Mouse (Mus musculus) forebrain, postnatal 0 days (tissue): Measurements from ENCODE around the gene Stt3b. TPM values are rescaled to one million over a fixed set of nuclear protein-coding genes. Genes with fewer than 3 reads are reported as not detected.

Experiments
- ATAC-seq: fragments of 200-750 bp; cut with Nextera tagmentation; 2 replicates; pipeline ENCODE4 v1.8.0; 2017; ENCODE audit warnings: mild to moderate bottlenecking, moderate library complexity
- DNase-seq: peaks from one replicate; pipeline ENCODE4 v3.0.0-alpha.2; 2015
- H3K27ac ChIP-seq: fragments of 300-500 bp; sonication (generic); 2 replicates; pipeline ENCODE4 v1.5.1; 2014; ENCODE audit warnings: low read depth, mild to moderate bottlenecking, antibody characterized with exemption, low read length, moderate library complexity, mixed read lengths
- H3K27me3 ChIP-seq: fragments of 300-500 bp; sonication (generic); 2 replicates; pipeline ENCODE4 v1.6.1; 2014; ENCODE audit warnings: mild to moderate bottlenecking, low read length, mixed read lengths; ENCODE audit not compliant: insufficient read depth
- H3K36me3 ChIP-seq: fragments of 300-500 bp; sonication (generic); 2 replicates; pipeline ENCODE4 v1.6.1; 2014; ENCODE audit warnings: mild to moderate bottlenecking, moderate library complexity; ENCODE audit not compliant: insufficient read depth
- H3K4me1 ChIP-seq: fragments of 300-500 bp; sonication (generic); 2 replicates; pipeline ENCODE4 v1.6.1; 2014; ENCODE audit warnings: antibody characterized with exemption; ENCODE audit not compliant: insufficient read depth
- H3K4me2 ChIP-seq: fragments of 300-500 bp; sonication (generic); 2 replicates; pipeline ENCODE4 v1.6.1; 2014; ENCODE audit warnings: low read depth, mild to moderate bottlenecking, moderate library complexity
- H3K4me3 ChIP-seq: fragments of 300-500 bp; sonication (generic); 2 replicates; pipeline ENCODE4 v1.5.1; 2014; ENCODE audit warnings: low read depth, low read length, mixed read lengths
- H3K9ac ChIP-seq: fragments of 300-500 bp; sonication (generic); 2 replicates; pipeline ENCODE4 v1.6.1; 2014; ENCODE audit warnings: mild to moderate bottlenecking
- H3K9me3 ChIP-seq: fragments of 300-500 bp; sonication (generic); 2 replicates; pipeline ENCODE4 v1.6.1; 2016; ENCODE audit warnings: low read length
- CTCF ChIP-seq: sonication (generic); IDR thresholded peaks from 2 replicates; pipeline ENCODE4 v1.5.1; 2016; ENCODE audit warnings: antibody characterized with exemption, control low read depth, low read depth
- WGBS: fragments of 180-500 bp; shearing (Covaris S2); extraction: QIAGEN DNeasy Blood & Tissue Kit; methylation state at CpG from one replicate; pipeline ENCODE4 v1.1.7; 2014; 5-methylcytosine and 5-hydroxymethylcytosine counted together
- polyA plus RNA-seq: library from polyadenylated mRNA; unstranded; fragments of >200 nt; fragmentation: Nextera tagmentation; extraction: Ambion mirVana; gene quantifications from 2 replicates; pipeline ENCODE4 v1.2.1, GENCODE M21; 2015
- total RNA-seq: library from RNA; depleted of rRNA; stranded (reverse); fragments of >200 nt; gene quantifications from 2 replicates; pipeline ENCODE4 v1.2.3, GENCODE M21; 2014

The Stt3b gene
- total and polyA plus RNA-seq, 2 experiments from 2014 or later = 53.5 to 73.3 TPM

DNA sequence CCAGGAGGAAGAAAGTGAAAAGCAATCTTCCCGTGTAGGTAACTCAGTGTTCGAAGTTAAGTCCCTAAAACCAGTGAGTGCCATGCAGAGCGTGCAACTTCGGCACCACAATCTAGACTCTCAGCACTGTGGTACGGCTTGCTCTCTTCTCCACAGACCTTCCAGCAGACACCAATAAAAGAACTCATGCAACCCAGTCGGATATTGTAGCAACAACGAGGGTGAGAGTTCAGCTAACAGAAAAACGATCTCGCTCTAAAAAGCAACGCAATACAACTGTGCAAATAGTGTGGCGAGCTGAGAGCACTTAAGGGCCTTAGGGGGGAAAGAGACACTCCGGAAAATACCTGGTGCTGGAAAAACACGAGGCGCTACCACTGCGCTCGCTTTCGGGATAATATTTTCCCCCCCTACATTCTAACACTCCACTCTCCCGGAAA is 1.3 kb downstream of the Stt3b start:
- H3K36me3 ChIP-seq = no peaks in the 10 kb centered on the region
- WGBS = 1% methylated on average over 18 of the region's 18 CpGs
- DNase-seq (peak; percentile 48), ATAC-seq (no peak)
- H3K27ac ChIP-seq = peak overlapping the region; percentile 99
- H3K4me3 ChIP-seq = peak overlapping the region; percentile 96
- peaks cover 14% of the 10 kb centered on the region for H3K4me1 ChIP-seq
- peak overlapping the region; percentile 94 for H3K9ac ChIP-seq
- no peak for TF ChIP-seq CTCF
- peak overlapping the region; percentile 67 for H3K4me2 ChIP-seq
- H3K27me3 ChIP-seq = no peaks in the 10 kb centered on the region
- H3K9me3 ChIP-seq = no peaks in the 10 kb centered on the region

GRCm38 (mm10) chr9:115308401-115308800 is 1.8 kb downstream of the Stt3b start:
- WGBS = 5% methylated on average over 4 of the region's 4 CpGs
- no peaks in the 10 kb centered on the region for H3K9me3 ChIP-seq
- no peaks in the 10 kb centered on the region for H3K36me3 ChIP-seq
- H3K27me3 ChIP-seq = no peaks in the 10 kb centered on the region
- H3K4me1 ChIP-seq = peaks cover 14% of the 10 kb centered on the region
- DNase-seq = no peak
- peak overlapping the region; percentile 94 for H3K9ac ChIP-seq
- no peak for ATAC-seq
- TF ChIP-seq CTCF = no peak
- H3K4me3 ChIP-seq = peak overlapping the region; percentile 96
- peak overlapping the region; percentile 67 for H3K4me2 ChIP-seq
- no peak overlapping the region for H3K27ac ChIP-seq

DNA sequence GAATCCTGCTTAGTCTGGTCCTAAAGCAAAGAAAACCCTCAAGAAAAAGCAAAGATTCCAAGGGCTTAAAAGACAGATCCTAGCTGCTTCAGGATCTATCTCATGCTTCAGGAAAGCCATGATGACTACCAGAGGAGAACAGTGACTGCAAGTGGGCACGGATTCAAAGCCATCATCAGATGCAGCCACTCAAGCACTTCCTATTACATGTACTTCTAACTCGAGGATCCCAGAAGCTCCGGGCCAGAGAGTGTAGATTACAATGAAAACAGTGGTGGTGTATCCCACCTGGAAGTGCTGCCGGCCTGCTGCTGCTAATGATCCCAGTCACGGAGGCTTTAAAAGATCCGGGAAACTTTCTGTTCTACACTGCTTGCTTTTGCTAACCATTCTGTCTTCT is 4.0 kb downstream of the Stt3b start:
- ATAC-seq (no peak), DNase-seq (no peak)
- H3K9me3 ChIP-seq = no peaks in the 10 kb centered on the region
- H3K27me3 ChIP-seq = no peaks in the 10 kb centered on the region
- no peak overlapping the region for H3K9ac ChIP-seq
- WGBS = 27% methylated on average over 6 of the region's 6 CpGs
- TF ChIP-seq CTCF = no peak
- peak overlapping the region; percentile 67 for H3K4me2 ChIP-seq
- no peaks in the 10 kb centered on the region for H3K36me3 ChIP-seq
- H3K27ac ChIP-seq = no peak overlapping the region
- H3K4me1 ChIP-seq = peaks cover 17% of the 10 kb centered on the region
- H3K4me3 ChIP-seq = peak overlapping the region; percentile 96; the same call in 1 of the 2 replicates

GRCm38 (mm10) chr9:115304149-115304548 is 6.1 kb downstream of the Stt3b start:
- peaks cover 17% of the 10 kb centered on the region for H3K4me1 ChIP-seq
- no peaks in the 10 kb centered on the region for H3K36me3 ChIP-seq
- H3K4me2 ChIP-seq = no peak overlapping the region
- H3K9me3 ChIP-seq = no peaks in the 10 kb centered on the region
- H3K4me3 ChIP-seq = no peak overlapping the region
- 58% methylated on average over 4 of the region's 4 CpGs for WGBS
- H3K27me3 ChIP-seq = no peaks in the 10 kb centered on the region
- no peak for DNase-seq
- H3K9ac ChIP-seq = no peak overlapping the region
- H3K27ac ChIP-seq = no peak overlapping the region
- no peak for TF ChIP-seq CTCF
- ATAC-seq = no peak

- TF ChIP-seq CTCF = no peak
- Histone ChIP-seq H3K9me3 (no peaks in the 10 kb centered on the region), H3K36me3 (no peaks in the 10 kb centered on the region), H3K4me3 (no peak overlapping the region), H3K27ac (no peak overlapping the region), H3K9ac (no peak overlapping the region), H3K27me3 (no peaks in the 10 kb centered on the region), H3K4me2 (no peak overlapping the region), H3K4me1 (peaks cover 10% of the 10 kb centered on the region)
- 87% methylated on average over 7 of the region's 7 CpGs for WGBS
- no peak for DNase-seq
- ATAC-seq = no peak
Measured at GRCm38 (mm10) chr9:115301593-115301992, 8.6 kb downstream of the Stt3b start.

DNA sequence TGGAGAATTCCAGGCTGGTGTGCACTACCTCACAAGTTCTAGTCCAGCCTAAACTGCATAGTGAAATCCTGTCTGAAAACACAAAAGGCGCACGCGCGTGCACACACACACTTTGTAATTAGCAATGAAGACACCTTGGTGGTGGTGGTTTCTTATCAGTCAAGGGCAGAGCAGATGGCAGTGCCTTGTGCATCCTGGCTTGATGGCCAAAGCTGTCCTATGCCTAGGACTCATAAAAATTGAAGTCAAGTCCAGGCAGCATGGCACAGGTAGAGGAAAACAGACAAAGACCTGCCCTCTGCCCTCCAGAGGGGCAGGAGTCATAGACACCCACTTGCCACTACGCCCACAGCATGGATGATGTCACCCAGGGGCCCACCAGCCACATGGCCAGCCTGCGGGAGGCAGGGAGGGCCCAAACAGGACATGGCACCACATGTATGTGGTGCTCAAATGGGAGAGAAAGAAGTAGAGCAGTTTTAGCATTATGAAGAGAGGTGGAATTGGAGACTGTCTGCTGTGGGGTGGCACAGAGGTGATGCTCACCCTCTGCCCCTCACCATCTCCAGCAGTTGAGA is 9.1 kb downstream of the Stt3b start:
- TF ChIP-seq CTCF = no peak
- H3K9ac ChIP-seq = no peak overlapping the region
- no peak for DNase-seq
- WGBS = 95% methylated on average over 6 of the region's 6 CpGs
- no peaks in the 10 kb centered on the region for H3K36me3 ChIP-seq
- no peak overlapping the region for H3K27ac ChIP-seq
- H3K9me3 ChIP-seq = no peaks in the 10 kb centered on the region
- no peak for ATAC-seq
- H3K4me3 ChIP-seq = no peak overlapping the region
- no peaks in the 10 kb centered on the region for H3K27me3 ChIP-seq
- H3K4me1 ChIP-seq = peaks cover 5% of the 10 kb centered on the region
- H3K4me2 ChIP-seq = no peak overlapping the region

GRCm38 (mm10) chr9:115296738-115297137 is 13.5 kb downstream of the Stt3b start:
- 74% methylated on average over 7 of the region's 7 CpGs for WGBS
- ATAC-seq (no peak), DNase-seq (no peak)

More at GRCm38 (mm10) chr9:115296738-115297137, 13.5 kb downstream of the Stt3b start:
- Histone ChIP-seq H3K4me1 (no peaks in the 10 kb centered on the region), H3K27me3 (no peaks in the 10 kb centered on the region), H3K4me3 (no peak overlapping the region), H3K27ac (no peak overlapping the region), H3K4me2 (no peak overlapping the region), H3K36me3 (no peaks in the 10 kb centered on the region), H3K9me3 (no peaks in the 10 kb centered on the region), H3K9ac (no peak overlapping the region)
- TF ChIP-seq CTCF = no peak
